Mouse (Mus musculus) urinary bladder, postnatal 0 days (tissue): Measurements from ENCODE around the gene Stc2. TPM values are rescaled to one million over a fixed set of nuclear protein-coding genes. Genes with fewer than 3 reads are reported as not detected.

Source experiments
- polyA plus RNA-seq: library from polyadenylated mRNA; unstranded; fragments of >200 nt; fragmentation: Nextera tagmentation; extraction: Ambion mirVana; gene quantifications from 2 replicates; pipeline ENCODE4 v1.2.1, GENCODE M21; 2015

Gene Stc2
- 6.8 and 8.1 TPM in 2 replicates for polyA plus RNA-seq

GRCm38 (mm10) chr11:31369648-31370286 is at the start of gene Stc2:
Gene Stc2 (minus strand): TSS chr11:31370074.

Other genes starting within 250 kb of the Stc2 start
- not detected in 2 replicates for gene Gm17332, start 187.6 kb downstream of the Stc2 start, polyA plus RNA-seq